Comparison of ENCODE assay signal across 27 mouse cellular contexts in the genomic region with DNA sequence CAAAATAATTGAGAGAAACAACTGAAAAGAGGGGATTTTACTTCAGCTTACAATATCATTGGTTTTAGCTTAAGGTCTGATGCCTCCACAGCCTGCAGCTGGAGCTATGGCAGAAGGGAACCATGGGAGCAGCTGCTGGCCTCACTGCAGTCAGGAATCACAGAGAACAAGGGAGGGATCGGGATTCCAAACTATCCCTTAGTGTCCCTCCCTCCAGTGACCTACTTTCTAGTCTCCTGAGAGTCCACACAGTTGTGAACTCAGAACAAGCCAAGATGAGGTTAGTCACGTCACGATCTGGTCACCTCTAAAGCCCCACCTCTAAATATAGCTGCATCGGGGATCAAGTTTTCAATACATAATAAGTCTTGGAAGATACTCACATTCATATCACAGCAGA. TPM values are rescaled to one million over a fixed set of nuclear protein-coding genes. Genes with fewer than 3 reads are reported as not detected.
DNase-seq lines count a peak whose midpoint lies in the region; ATAC-seq lines count a peak whose summit lies in the region.
"Had no signal": no experiment of that assay in that cellular context is flagged by ENCODE, and none has a peak within 500 bp of the region (broad histone marks: within the 10 kb centered on the region; RNA-seq: fewer than 3 reads in every experiment).

No protein-coding gene starts in this region.

- no peak for ATAC-seq in midbrain, embryonic 14.5 days (ENCODE audit: low FRiP score, low TSS enrichment)
- ATAC-seq in midbrain, embryonic 16.5 days: no peak; the same call in 1 of the 2 replicates
- ATAC-seq in megakaryocyte-erythroid progenitor cell, adult 5-6 weeks (replicated peaks; ENCODE audit: low FRiP score, low TSS enrichment, poor library complexity, severe bottlenecking): no peak
- ATAC-seq: intestine, embryonic 16.5 days had no signal

- intact Hi-C loops in gastrocnemius, postnatal 36 days (cut with DNase I): no loop called here
- intact Hi-C loops in heart, postnatal 36 days (cut with DNase I): no loop called here

- no peak overlapping the region for H3K27ac ChIP-seq in midbrain, embryonic 14.5 days (replicated peaks; ENCODE audit: low read depth, low read length)
- H3K27ac ChIP-seq in midbrain, embryonic 16.5 days (ENCODE audit: low read length): no peak overlapping the region
- H3K27ac ChIP-seq: embryonic facial prominence, embryonic 10.5 days; hindbrain, embryonic 15.5 days; limb, embryonic 15.5 days; lung, embryonic 15.5 days; neural tube, embryonic 15.5 days had no signal

- no peaks in the 10 kb centered on the region for H3K36me3 ChIP-seq in midbrain, embryonic 14.5 days (ENCODE audit: control insufficient read depth, insufficient read depth, low read length)
- no peaks in the 10 kb centered on the region for H3K36me3 ChIP-seq in midbrain, embryonic 16.5 days (ENCODE audit: control insufficient read depth, insufficient read depth, low read length)
- H3K36me3 ChIP-seq: embryonic facial prominence, embryonic 10.5 days; G1E; hindbrain, embryonic 15.5 days; limb, embryonic 15.5 days; liver, embryonic 15.5 days; lung, embryonic 15.5 days; neural tube, embryonic 15.5 days had no signal

- no peaks in the 10 kb centered on the region for H3K27me3 ChIP-seq in midbrain, embryonic 14.5 days (ENCODE audit: control insufficient read depth, insufficient read depth, low read length)
- H3K27me3 ChIP-seq in midbrain, embryonic 16.5 days (ENCODE audit: control insufficient read depth, insufficient read depth, low read depth, low read length): no peaks in the 10 kb centered on the region
- H3K27me3 ChIP-seq: CH12.LX; hindbrain, embryonic 15.5 days; limb, embryonic 15.5 days; liver, embryonic 15.5 days; lung, embryonic 15.5 days; neural tube, embryonic 15.5 days had no signal

- H3K4me1 ChIP-seq in midbrain, embryonic 14.5 days (ENCODE audit: control insufficient read depth, insufficient read depth, low read length): peaks cover 10% of the 10 kb centered on the region
- peaks cover 5% of the 10 kb centered on the region; the same call in 1 of the 2 replicates for H3K4me1 ChIP-seq in midbrain, embryonic 16.5 days (ENCODE audit: control insufficient read depth, insufficient read depth, low read length)
- H3K4me1 ChIP-seq: neural tube, embryonic 15.5 days had no signal

- no peak overlapping the region for H3K9ac ChIP-seq in midbrain, embryonic 14.5 days (replicated peaks; ENCODE audit: low read length)
- no peak overlapping the region for H3K9ac ChIP-seq in midbrain, embryonic 16.5 days (ENCODE audit: low read depth, low read length)
- H3K9ac ChIP-seq: hindbrain, embryonic 15.5 days; limb, embryonic 15.5 days; liver, embryonic 15.5 days; lung, embryonic 15.5 days; neural tube, embryonic 15.5 days had no signal

- H3K4me2 ChIP-seq in midbrain, embryonic 14.5 days (ENCODE audit: low read length): no peak overlapping the region
- H3K4me2 ChIP-seq in midbrain, embryonic 16.5 days (ENCODE audit: low read length): no peak overlapping the region
- H3K4me2 ChIP-seq: hindbrain, embryonic 15.5 days; limb, embryonic 15.5 days; liver, embryonic 15.5 days; lung, embryonic 15.5 days; neural tube, embryonic 15.5 days had no signal

- H3K4me3 ChIP-seq in midbrain, embryonic 14.5 days (replicated peaks; ENCODE audit: low read depth, low read length): no peak overlapping the region
- H3K4me3 ChIP-seq in midbrain, embryonic 16.5 days (ENCODE audit: low read depth, low read length): no peak overlapping the region
- H3K4me3 ChIP-seq: embryonic facial prominence, embryonic 10.5 days; hindbrain, embryonic 15.5 days; limb, embryonic 15.5 days; liver, embryonic 15.5 days; lung, embryonic 15.5 days; neural tube, embryonic 15.5 days had no signal

- H3K9me3 ChIP-seq in midbrain, embryonic 14.5 days (ENCODE audit: control insufficient read depth, low read length): no peaks in the 10 kb centered on the region
- no peaks in the 10 kb centered on the region for H3K9me3 ChIP-seq in midbrain, embryonic 16.5 days (replicated peaks; ENCODE audit: control insufficient read depth, low read length, poor library complexity, severe bottlenecking)
- H3K9me3 ChIP-seq: embryonic facial prominence, embryonic 10.5 days; G1E; hindbrain, embryonic 15.5 days; limb, embryonic 15.5 days; liver, embryonic 15.5 days; lung, embryonic 15.5 days; neural tube, embryonic 15.5 days had no signal

- DNase-seq in gastrocnemius, adult 18-20 months (ENCODE audit: low spot score): peak; percentile 54
- no peak for DNase-seq in gastrocnemius, postnatal 36 days
- DNase-seq in heart, adult 9 months (ENCODE audit: low spot score in 2 of 2): peak; percentile 32 to 51
- DNase-seq in heart, postnatal 36 days: no peak
- DNase-seq in midbrain, embryonic 14.5 days: peak; percentile 26
- DNase-seq in skeletal muscle tissue, adult 2 months (ENCODE audit: low read depth, low spot score): peak; percentile 43
- DNase-seq: adrenal gland, adult 2 months; B cell, adult 2 months; cerebellum, adult 11 months; cerebellum, adult 9-11 months; kidney, adult 9 months; kidney, postnatal 14 days; left cerebral cortex, postnatal 4 days; lung, postnatal 36 days; spleen, adult 18-20 months; thymus, postnatal 14 days had no signal

- 61% methylated on average over 4 of the region's 4 CpGs for WGBS in midbrain, embryonic 14.5 days
- WGBS in midbrain, embryonic 16.5 days: 60% methylated on average over 4 of the region's 4 CpGs

RNA-seq across cellular contexts. Expression of gene Vangl1, which starts 57.3 kb away (rescaled TPM):
- total RNA-seq in gastrocnemius, adult 18-20 months (2021): 1 to 10 TPM; 2.2 to 2.4 TPM
- 1 to 10 TPM; 2.2 to 3.9 TPM for total RNA-seq in gastrocnemius, postnatal 36 days (2021)
- total RNA-seq in heart, postnatal 36 days (2021): 10 to 100 TPM; 10.8 to 14.2 TPM
- 5.9 and 7.8 TPM in 2 replicates for polyA plus RNA-seq in midbrain, embryonic 14.5 days (2014; fragmentation: Nextera tagmentation; extraction: Ambion mirVana)
- 8.9 and 10.3 TPM in 2 replicates for polyA plus RNA-seq in midbrain, embryonic 16.5 days (2015; fragmentation: Nextera tagmentation; extraction: Ambion mirVana)
- total RNA-seq in megakaryocyte-erythroid progenitor cell, adult 5-6 weeks (2014; fragmentation: Nextera tagmentation): 3.3 and 3.4 TPM in 2 replicates
- total RNA-seq in megakaryocyte-erythroid progenitor cell, adult 5-6 weeks (2017): 1.5 and 6.1 TPM in 2 replicates
- total RNA-seq: CH12.LX had no signal

Comparison
In these comparisons a context has a peak if more than half of its experiments do, and no peak if none do; other contexts are left out.
1. DNase-seq: peak in gastrocnemius, adult 18-20 months (single experiment), heart, adult 9 months (2 of 2), midbrain, embryonic 14.5 days (single experiment) and skeletal muscle tissue, adult 2 months (single experiment); none in gastrocnemius, postnatal 36 days (0 of 2) and heart, postnatal 36 days (0 of 2).